Mouse (Mus musculus) liver, adult 2 months (tissue): ENCODE results near the gene Irf2bp2.

ENCODE experiments used
- CTCF ChIP-seq: fragments of 200-500 bp; IDR thresholded peaks from 2 replicates; pipeline ENCODE4 v1.5.1; 2011; ENCODE audit warnings: low read depth, low read length, control low read depth
- POLR2A ChIP-seq: fragments of 200-500 bp; IDR thresholded peaks from 2 replicates; pipeline ENCODE4 v1.6.1; 2011; ENCODE audit warnings: low read length, control low read depth; ENCODE audit not compliant: insufficient read depth; ENCODE audit errors: extremely low read depth

GRCm38 (mm10) chr8:126592771-126593571 is 815 bp downstream of the Irf2bp2 start:
- TF ChIP-seq POLR2A (0 out of 2 replicates have a peak, but pooled peaks have one; percentile 20), CTCF (no peak)
